Mouse (Mus musculus): ENCODE data around the gene Camkk1.

- TF ChIP-seq CTCF (IDR thresholded peaks at IDR 0.05) (no peak), EP300 (IDR thresholded peaks at IDR 0.05; ENCODE audit: insufficient read depth, low read depth, low read length) (no peak)
Observed at GRCm38 (mm10) chr11:72987234-72987633, 31.6 kb upstream of the Camkk1 start.

All from heart, adult 2 months (tissue).